Mouse (Mus musculus): ENCODE measurements around the gene Saysd1. TPM values are rescaled to one million over a fixed set of nuclear protein-coding genes. Genes with fewer than 3 reads are reported as not detected.

Gene Saysd1
- total RNA-seq (2023) = 3.5 to 4.9 TPM (median 4.0 TPM) in 4 replicates

GRCm38 (mm10) chr14:20138484-20139355, at the start of gene Saysd1:
Gene Saysd1 (minus strand): TSS chr14:20138534.

GRCm38 (mm10) chr14:20181466-20181921, 43.2 kb upstream of the Saysd1 start, which contains the start of gene Kcnk5:
Gene Kcnk5 (minus strand): TSS chr14:20181809.

Other genes starting within 250 kb of the Saysd1 start
- 105 to 133 TPM (median 122 TPM) in 4 replicates for gene Gng2, start 160.9 kb downstream of the Saysd1 start, total RNA-seq (2023)
- 20.6 to 22.6 TPM (median 22.1 TPM) in 4 replicates for gene Kcnk5, start 43.3 kb upstream of the Saysd1 start, total RNA-seq (2023)
- not detected in 4 replicates for gene Kcnk16, start 130.7 kb upstream of the Saysd1 start, total RNA-seq (2023)
- gene Nudt13, start 156.2 kb upstream of the Saysd1 start, total RNA-seq (2023) = 17.1 to 22.7 TPM (median 19.9 TPM) in 4 replicates
- 40.2 to 52.4 TPM (median 44.7 TPM) in 4 replicates for gene Ecd, start 209.6 kb upstream of the Saysd1 start, total RNA-seq (2023)
- 29.2 to 43.8 TPM (median 38.7 TPM) in 4 replicates for gene Fam149b, start 209.6 kb upstream of the Saysd1 start, total RNA-seq (2023)

Data from B cell, adult 62 days (primary cell).